Mouse (Mus musculus): ENCODE data around the gene Speer4d.
"Not testable (repeated sequence)": the region's sequence is repeated elsewhere in the genome, so short reads cannot be mapped to it uniquely, and the experiment has no call there.

The Speer4d gene

GRCm38 (mm10) chr5:15618764-15619163, at the start of gene Speer4d:
Gene Speer4d, plus strand, starts transcription at chr5:15619064.
- not testable (repeated sequence) for DNase-seq

- not testable (repeated sequence) for DNase-seq
These were observed 45.1 kb upstream of the Speer4d start for GRCm38 (mm10) chr5:15573735-15574134.

- not testable (repeated sequence) for DNase-seq
These were observed 41.8 kb upstream of the Speer4d start, which contains the start of gene Gm21083 for GRCm38 (mm10) chr5:15577033-15577432. Gene Gm21083, plus strand, starts transcription at chr5:15577333.

- DNase-seq: not testable (repeated sequence)
These were observed 32.5 kb upstream of the Speer4d start for GRCm38 (mm10) chr5:15586351-15586750.

- not testable (repeated sequence) for DNase-seq
These were observed 30.6 kb upstream of the Speer4d start for GRCm38 (mm10) chr5:15588291-15588690.

GRCm38 (mm10) chr5:15590635-15591034, 28.2 kb upstream of the Speer4d start:
- DNase-seq: not testable (repeated sequence)

GRCm38 (mm10) chr5:15591577-15591976, 27.3 kb upstream of the Speer4d start:
- DNase-seq: not testable (repeated sequence)

GRCm38 (mm10) chr5:15598831-15599230, 20.0 kb upstream of the Speer4d start:
- DNase-seq: not testable (repeated sequence)

- DNase-seq: not testable (repeated sequence)
These were observed 18.5 kb upstream of the Speer4d start for GRCm38 (mm10) chr5:15600342-15600741.

- not testable (repeated sequence) for DNase-seq
These were observed 17.4 kb upstream of the Speer4d start for GRCm38 (mm10) chr5:15601481-15601880.

GRCm38 (mm10) chr5:15601960-15602359, 16.9 kb upstream of the Speer4d start:
- not testable (repeated sequence) for DNase-seq

- not testable (repeated sequence) for DNase-seq
These were observed 16.4 kb upstream of the Speer4d start for GRCm38 (mm10) chr5:15602424-15602947.

GRCm38 (mm10) chr5:15603008-15603407, 15.9 kb upstream of the Speer4d start:
- DNase-seq: not testable (repeated sequence)

GRCm38 (mm10) chr5:15603585-15603984, 15.3 kb upstream of the Speer4d start:
- not testable (repeated sequence) for DNase-seq

- DNase-seq: peak; percentile 11
These were observed 12.2 kb upstream of the Speer4d start for GRCm38 (mm10) chr5:15606677-15607076.

- DNase-seq: not testable (repeated sequence)
These were observed 8.2 kb upstream of the Speer4d start for GRCm38 (mm10) chr5:15610695-15611094.

GRCm38 (mm10) chr5:15616195-15616594, 2.7 kb upstream of the Speer4d start:
- DNase-seq: not testable (repeated sequence)

GRCm38 (mm10) chr5:15628136-15628535, 9.3 kb downstream of the Speer4d start:
- not testable (repeated sequence) for DNase-seq

GRCm38 (mm10) chr5:15630068-15630467, 11.2 kb downstream of the Speer4d start:
- DNase-seq: not testable (repeated sequence)

GRCm38 (mm10) chr5:15637637-15638036, 18.8 kb downstream of the Speer4d start:
- not testable (repeated sequence) for DNase-seq

- DNase-seq: not testable (repeated sequence)
These were observed 26.8 kb downstream of the Speer4d start for GRCm38 (mm10) chr5:15645707-15646106.

- DNase-seq: not testable (repeated sequence)
These were observed 33.5 kb downstream of the Speer4d start for GRCm38 (mm10) chr5:15652334-15652733.

- not testable (repeated sequence) for DNase-seq
These were observed 38.1 kb downstream of the Speer4d start, which contains the start of gene 4930572O03Rik for GRCm38 (mm10) chr5:15656959-15657358. Gene 4930572O03Rik, minus strand, starts transcription at chr5:15657059.

- DNase-seq: not testable (repeated sequence)
These were observed 45.0 kb downstream of the Speer4d start for GRCm38 (mm10) chr5:15663847-15664246.

- DNase-seq: not testable (repeated sequence)
These were observed 51.9 kb downstream of the Speer4d start for GRCm38 (mm10) chr5:15670789-15671188.
